Mouse (Mus musculus) hindbrain, postnatal 0 days (tissue): ENCODE data around the gene Orm2. TPM values are rescaled to one million over a fixed set of nuclear protein-coding genes. Genes with fewer than 3 reads are reported as not detected.
"Not testable (repeated sequence)": the region's sequence is repeated elsewhere in the genome, so short reads cannot be mapped to it uniquely, and the experiment has no call there.

Experiments
- ATAC-seq: fragments of 200-750 bp; cut with Nextera tagmentation; 2 replicates; pipeline ENCODE4 v1.8.0; 2017; ENCODE audit warnings: mild to moderate bottlenecking, moderate TSS enrichment, moderate library complexity
- DNase-seq: peaks from one replicate; pipeline ENCODE4 v3.0.0-alpha.2; 2015; ENCODE audit warnings: low spot score
- H3K27ac ChIP-seq: fragments of 300-500 bp; sonication (generic); 2 replicates; pipeline ENCODE4 v1.5.1; 2014; ENCODE audit warnings: mild to moderate bottlenecking
- H3K27me3 ChIP-seq: fragments of 300-500 bp; sonication (generic); 2 replicates; pipeline ENCODE4 v1.6.1; 2014; ENCODE audit warnings: low read length, mixed read lengths; ENCODE audit not compliant: insufficient read depth
- H3K36me3 ChIP-seq: fragments of 300-500 bp; sonication (generic); 2 replicates; pipeline ENCODE4 v1.6.1; 2014; ENCODE audit warnings: low read length, mixed read lengths; ENCODE audit not compliant: insufficient read depth
- H3K4me1 ChIP-seq: fragments of 300-500 bp; sonication (generic); 2 replicates; pipeline ENCODE4 v1.6.1; 2014; ENCODE audit warnings: antibody characterized with exemption, low read length, mixed read lengths; ENCODE audit not compliant: insufficient read depth
- H3K4me2 ChIP-seq: fragments of 300-500 bp; sonication (generic); 2 replicates; pipeline ENCODE4 v1.6.1; 2014; ENCODE audit warnings: low read depth, mild to moderate bottlenecking, low read length, moderate library complexity, mixed read lengths
- H3K4me3 ChIP-seq: fragments of 300-500 bp; sonication (generic); 2 replicates; pipeline ENCODE4 v1.5.1; 2014; ENCODE audit warnings: low read length
- H3K9ac ChIP-seq: fragments of 300-500 bp; sonication (generic); replicated peaks from 2 replicates; pipeline ENCODE4 v1.6.1; 2014; ENCODE audit warnings: mild to moderate bottlenecking, low read length, moderate library complexity, mixed read lengths
- H3K9me3 ChIP-seq: fragments of 300-500 bp; sonication (generic); 2 replicates; pipeline ENCODE4 v1.6.1; 2016; ENCODE audit warnings: low read length, mixed read lengths
- CTCF ChIP-seq: IDR thresholded peaks from 2 replicates; pipeline ENCODE4 v1.5.1; 2016; ENCODE audit warnings: antibody characterized with exemption, control low read depth, low read depth
- WGBS: fragments of 180-500 bp; shearing (Covaris S2); extraction: QIAGEN DNeasy Blood & Tissue Kit; methylation state at CpG from one replicate; pipeline ENCODE4 v1.1.7; 2014; 5-methylcytosine and 5-hydroxymethylcytosine counted together
- polyA plus RNA-seq: library from polyadenylated mRNA; unstranded; fragments of >200 nt; fragmentation: Nextera tagmentation; extraction: Ambion mirVana; gene quantifications from 2 replicates; pipeline ENCODE4 v1.2.1, GENCODE M21; 2015
- total RNA-seq: library from RNA; depleted of rRNA; stranded (reverse); fragments of >200 nt; gene quantifications from 2 replicates; pipeline ENCODE4 v1.2.3, GENCODE M21; 2014; rRNA removed

Gene Orm2
- total RNA-seq (not detected in 2 replicates), polyA plus RNA-seq (not detected in 2 replicates)

- Histone ChIP-seq H3K4me1 (no peaks in the 10 kb centered on the region), H3K4me3 (no peak within 1 kb of the TSS), H3K9me3 (no peaks in the 10 kb centered on the region), H3K27me3 (no peaks in the 10 kb centered on the region), H3K9ac (no peak within 1 kb of the TSS), H3K36me3 (no peaks in the 10 kb centered on the region), H3K4me2 (no peak within 1 kb of the TSS), H3K27ac (no peak within 1 kb of the TSS)
- 65% methylated on average over 5 of the region's 5 CpGs for WGBS
- ATAC-seq (no peak), DNase-seq (peak; percentile 17)
- no peak for TF ChIP-seq CTCF
These were observed at the start of gene Orm2 for GRCm38 (mm10) chr4:63362150-63362549. Gene Orm2, plus strand, starts transcription at chr4:63362449.

- 0 out of 2 replicates have a peak, but pooled peaks have one; percentile 9 for ATAC-seq
- Histone ChIP-seq H3K4me2 (no peak overlapping the region), H3K9ac (no peak overlapping the region), H3K4me3 (no peak overlapping the region), H3K4me1 (no peaks in the 10 kb centered on the region), H3K27ac (no peak overlapping the region), H3K36me3 (no peaks in the 10 kb centered on the region), H3K9me3 (no peaks in the 10 kb centered on the region), H3K27me3 (no peaks in the 10 kb centered on the region)
- DNase-seq = peak; percentile 59
- 77% methylated on average over 5 of the region's 5 CpGs for WGBS
- TF ChIP-seq CTCF = peak; percentile 25; the same call in 1 of the 2 replicates
These were observed 48.2 kb upstream of the Orm2 start for GRCm38 (mm10) chr4:63314063-63314462.

GRCm38 (mm10) chr4:63316076-63316746 lies 46.0 kb upstream of the Orm2 start:
- Histone ChIP-seq H3K9ac (no peak overlapping the region), H3K9me3 (no peaks in the 10 kb centered on the region), H3K4me2 (no peak overlapping the region), H3K4me3 (no peak overlapping the region), H3K27ac (no peak overlapping the region), H3K4me1 (no peaks in the 10 kb centered on the region), H3K27me3 (no peaks in the 10 kb centered on the region), H3K36me3 (no peaks in the 10 kb centered on the region)
- TF ChIP-seq CTCF = no peak
- WGBS = 60% methylated on average over 9 of the region's 9 CpGs
- no peak for DNase-seq
- peak; percentile 60 for ATAC-seq

GRCm38 (mm10) chr4:63319566-63319965 lies 42.7 kb upstream of the Orm2 start:
- 33% methylated on average over 3 of the region's 3 CpGs for WGBS
- DNase-seq = peak; percentile 81
- H3K9ac ChIP-seq, H3K4me3 ChIP-seq, H3K27me3 ChIP-seq, H3K4me1 ChIP-seq, H3K27ac ChIP-seq, H3K36me3 ChIP-seq, H3K9me3 ChIP-seq, H3K4me2 ChIP-seq: not testable (repeated sequence)
- 0 out of 2 replicates have a peak, but pooled peaks have one; percentile 5 for ATAC-seq
- TF ChIP-seq CTCF = peak; percentile 82

GRCm38 (mm10) chr4:63323275-63323815 lies 38.9 kb upstream of the Orm2 start:
- Histone ChIP-seq H3K4me2 (no peak overlapping the region), H3K27ac (no peak overlapping the region), H3K36me3 (no peaks in the 10 kb centered on the region), H3K9ac (no peak overlapping the region), H3K27me3 (no peaks in the 10 kb centered on the region), H3K4me3 (no peak overlapping the region), H3K9me3 (0 out of 2 replicates have a peak, but pooled peaks cover 2% of the 10 kb centered on the region), H3K4me1 (no peaks in the 10 kb centered on the region)
- no peak for TF ChIP-seq CTCF
- DNase-seq (no peak), ATAC-seq (no peak)
- WGBS = 84% methylated on average over 8 of the region's 8 CpGs

GRCm38 (mm10) chr4:63333403-63333802 lies 28.8 kb upstream of the Orm2 start:
- no peak for ATAC-seq
- H3K4me1 ChIP-seq = no peaks in the 10 kb centered on the region
- no peaks in the 10 kb centered on the region for H3K27me3 ChIP-seq
- TF ChIP-seq CTCF = no peak
- DNase-seq = no peak
- H3K9me3 ChIP-seq = no peaks in the 10 kb centered on the region
- 60% methylated on average over 4 of the region's 4 CpGs for WGBS
- no peak overlapping the region for H3K9ac ChIP-seq
- no peak overlapping the region for H3K4me3 ChIP-seq
- H3K27ac ChIP-seq = no peak overlapping the region
- no peak overlapping the region for H3K4me2 ChIP-seq
- no peaks in the 10 kb centered on the region for H3K36me3 ChIP-seq
